Mouse (Mus musculus): ENCODE measurements around the gene Prrt2.

GRCm38 (mm10) chr7:127055026-127055585 is 34.1 kb upstream of the Prrt2 start:
- TF ChIP-seq CTCF (IDR thresholded peaks at IDR 0.05; ENCODE audit: low read depth, low read length) (no peak), POLR2A (IDR thresholded peaks at IDR 0.05; ENCODE audit: borderline replicate concordance, low read depth, low read length) (no peak)
